Mouse (Mus musculus) heart, postnatal 10 days (tissue): ENCODE measurements around the gene Tmem158. TPM values are rescaled to one million over a fixed set of nuclear protein-coding genes. Genes with fewer than 3 reads are reported as not detected.

Source experiments
- DNase-seq, 2 experiments: peaks; one replicate each; pipeline ENCODE4 v3.0.0; 2021
- intact Hi-C: fragments of 180-260 bp; cut with DNase I; formaldehyde crosslinking; loops from one replicate; pipeline ENCODE4 v1.15.1; 2025
- total RNA-seq, 2 experiments: library from RNA; stranded (reverse); gene quantifications; 2 replicates each; pipeline ENCODE4 v1.2.3; 2021

Tmem158 gene
- 10 to 100 TPM; 15.9 to 16.6 TPM for total RNA-seq

GRCm38 (mm10) chr9:123260611-123261021 is at the start of gene Tmem158:
Gene Tmem158, minus strand, starts transcription at chr9:123260764.
- intact Hi-C loops: loop anchor here (5.0 kb wide), 1 partner anchor 107 kb away; the partner anchor contains the start of gene Lars2
- DNase-seq: peak; percentile 82 to 87

- intact Hi-C loops: no loop called here
These were observed 49.3 kb upstream of the Tmem158 start for GRCm38 (mm10) chr9:123309685-123310365.

GRCm38 (mm10) chr9:123309073-123309472 is 48.5 kb upstream of the Tmem158 start:
- intact Hi-C loops: no loop called here

More at GRCm38 (mm10) chr9:123309685-123310365, 49.3 kb upstream of the Tmem158 start:
- DNase-seq: no peak

GRCm38 (mm10) chr9:123304917-123305316 is 44.4 kb upstream of the Tmem158 start:
- DNase-seq: no peak
- intact Hi-C loops: no loop called here

More at GRCm38 (mm10) chr9:123309073-123309472, 48.5 kb upstream of the Tmem158 start:
- DNase-seq: peak; percentile 10 to 11

GRCm38 (mm10) chr9:123303952-123304351 is 43.4 kb upstream of the Tmem158 start:
- DNase-seq: no peak
- intact Hi-C loops: no loop called here

GRCm38 (mm10) chr9:123302759-123303313 is 42.3 kb upstream of the Tmem158 start:
- no peak for DNase-seq

GRCm38 (mm10) chr9:123297862-123298261 is 37.3 kb upstream of the Tmem158 start:
- intact Hi-C loops: no loop called here
- no peak for DNase-seq

More at GRCm38 (mm10) chr9:123302759-123303313, 42.3 kb upstream of the Tmem158 start:
- intact Hi-C loops: no loop called here

- intact Hi-C loops: no loop called here
- no peak for DNase-seq
These were observed 35.7 kb upstream of the Tmem158 start for GRCm38 (mm10) chr9:123296229-123296628.

GRCm38 (mm10) chr9:123294581-123294980 is 34.0 kb upstream of the Tmem158 start:
- peak in 1 of 2 experiments; percentile 12 for DNase-seq
- intact Hi-C loops: no loop called here

GRCm38 (mm10) chr9:123288378-123288777 is 27.8 kb upstream of the Tmem158 start:
- DNase-seq: no peak
- intact Hi-C loops: no loop called here

- no peak for DNase-seq
- intact Hi-C loops: no loop called here
These were observed 25.1 kb upstream of the Tmem158 start for GRCm38 (mm10) chr9:123285623-123286022.

- intact Hi-C loops: no loop called here
- DNase-seq: no peak
These were observed 20.2 kb upstream of the Tmem158 start for GRCm38 (mm10) chr9:123280775-123281174.

- no peak for DNase-seq
- intact Hi-C loops: no loop called here
These were observed 17.4 kb upstream of the Tmem158 start for GRCm38 (mm10) chr9:123278003-123278402.

- DNase-seq: no peak
- intact Hi-C loops: no loop called here
These were observed 14.8 kb upstream of the Tmem158 start for GRCm38 (mm10) chr9:123275373-123275772.

GRCm38 (mm10) chr9:123274674-123275073 is 14.1 kb upstream of the Tmem158 start:
- intact Hi-C loops: no loop called here

GRCm38 (mm10) chr9:123273876-123274275 is 13.3 kb upstream of the Tmem158 start:
- DNase-seq: no peak
- intact Hi-C loops: no loop called here

More at GRCm38 (mm10) chr9:123274674-123275073, 14.1 kb upstream of the Tmem158 start:
- no peak for DNase-seq

GRCm38 (mm10) chr9:123271552-123271951 is 11.0 kb upstream of the Tmem158 start:
- DNase-seq: no peak
- intact Hi-C loops: no loop called here

- intact Hi-C loops: no loop called here
These were observed 9.5 kb upstream of the Tmem158 start for GRCm38 (mm10) chr9:123269906-123270558.

GRCm38 (mm10) chr9:123259896-123260610 is 511 bp downstream of the Tmem158 start:
- DNase-seq: no peak

More at GRCm38 (mm10) chr9:123269906-123270558, 9.5 kb upstream of the Tmem158 start:
- DNase-seq: no peak

GRCm38 (mm10) chr9:123259461-123259895 is 1.1 kb downstream of the Tmem158 start:
- DNase-seq: peak; percentile 89 to 90
- intact Hi-C loops: loop anchor here (2.0 to 5.0 kb wide), 2 partner anchors 181 to 263 kb away; no protein-coding TSS in a partner anchor

More at GRCm38 (mm10) chr9:123259896-123260610, 511 bp downstream of the Tmem158 start:
- intact Hi-C loops: loop anchor here (2.0 to 5.0 kb wide), 3 partner anchors 107 to 262 kb away; partner anchors contain the start of gene Lars2
